ENCODE assay signal across 30 mouse cellular contexts in the genomic region with DNA sequence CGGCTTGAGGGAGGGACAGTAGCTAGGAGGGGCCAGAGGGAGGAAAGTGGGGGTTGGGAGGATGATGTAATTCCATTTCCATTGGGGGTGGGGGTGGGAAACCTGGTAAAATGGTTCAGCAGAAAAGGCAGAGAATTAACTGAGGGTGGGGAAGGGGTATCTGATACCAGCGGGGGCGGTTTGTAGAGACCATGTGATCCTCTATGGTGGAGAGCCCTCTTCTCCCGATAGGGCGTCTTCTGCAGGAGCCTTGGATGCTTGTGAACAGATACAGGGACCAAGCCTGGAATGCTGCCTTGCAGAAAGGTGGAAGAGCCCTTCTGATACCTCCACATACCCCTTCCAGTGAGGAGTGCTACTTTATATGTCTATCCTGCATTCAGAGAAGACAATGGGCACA. TPM values are rescaled to one million over a fixed set of nuclear protein-coding genes. Genes with fewer than 3 reads are reported as not detected.
DNase-seq lines count a peak whose midpoint lies in the region; ATAC-seq and TF ChIP-seq lines count a peak whose summit lies in the region.
"Had no signal": no experiment of that assay in that cellular context is flagged by ENCODE, and none has a peak within 500 bp of the region (broad histone marks: within the 10 kb centered on the region; RNA-seq: fewer than 3 reads in every experiment).

No protein-coding gene starts in this region.

- no peak for TF ChIP-seq EP300 in liver, embryonic 14.5 days (IDR thresholded peaks at IDR 0.05; ENCODE audit: low read depth)

- H3K9ac ChIP-seq in forebrain, embryonic 13.5 days: no peak overlapping the region
- no peak overlapping the region for H3K9ac ChIP-seq in hindbrain, embryonic 14.5 days
- peak overlapping the region; percentile 71 for H3K9ac ChIP-seq in liver, embryonic 14.5 days (replicated peaks)
- H3K9ac ChIP-seq: embryonic facial prominence, embryonic 13.5 days; hindbrain, embryonic 15.5 days; kidney, embryonic 15.5 days; lung, embryonic 15.5 days; midbrain, embryonic 15.5 days; neural tube, embryonic 13.5 days; stomach, embryonic 15.5 days had no signal

- H3K27ac ChIP-seq in forebrain, embryonic 10.5 days: peak overlapping the region; percentile 37; the same call in 1 of the 2 replicates
- H3K27ac ChIP-seq in forebrain, embryonic 13.5 days: no peak overlapping the region
- H3K27ac ChIP-seq in hindbrain, embryonic 10.5 days: peak overlapping the region; percentile 54; the same call in 1 of the 2 replicates
- no peak overlapping the region for H3K27ac ChIP-seq in hindbrain, embryonic 14.5 days
- peak overlapping the region; percentile 99 for H3K27ac ChIP-seq in liver, embryonic 14.5 days
- H3K27ac ChIP-seq: embryonic facial prominence, embryonic 13.5 days; heart, adult 2 months; hindbrain, embryonic 15.5 days; kidney, embryonic 15.5 days; lung, embryonic 15.5 days; midbrain, embryonic 15.5 days; neural tube, embryonic 13.5 days; stomach, embryonic 15.5 days had no signal

- no peak overlapping the region for H3K4me2 ChIP-seq in forebrain, embryonic 13.5 days
- no peak overlapping the region for H3K4me2 ChIP-seq in hindbrain, embryonic 14.5 days (replicated peaks)
- peak overlapping the region; percentile 81 for H3K4me2 ChIP-seq in liver, embryonic 14.5 days (ENCODE audit: low read depth)
- H3K4me2 ChIP-seq: embryonic facial prominence, embryonic 13.5 days; hindbrain, embryonic 15.5 days; kidney, embryonic 15.5 days; lung, embryonic 15.5 days; midbrain, embryonic 15.5 days; neural tube, embryonic 13.5 days; stomach, embryonic 15.5 days had no signal

- 89% methylated on average over 5 of the region's 5 CpGs for WGBS in forebrain, embryonic 10.5 days
- 84% methylated on average over 5 of the region's 5 CpGs for WGBS in forebrain, embryonic 13.5 days
- WGBS in hindbrain, embryonic 10.5 days: 86% methylated on average over 5 of the region's 5 CpGs
- 70% methylated on average over 5 of the region's 5 CpGs for WGBS in hindbrain, embryonic 14.5 days
- WGBS in liver, embryonic 14.5 days (ENCODE audit: insufficient replicate concordance): 61% methylated on average over 5 of the region's 5 CpGs

- no peak for ATAC-seq in forebrain, embryonic 13.5 days
- ATAC-seq in hindbrain, embryonic 14.5 days (ENCODE audit: low FRiP score): no peak
- no peak for ATAC-seq in G1E (ENCODE audit: extremely low read depth, insufficient number of reproducible peaks, low FRiP score, poor library complexity, severe bottlenecking)
- ATAC-seq in liver, embryonic 14.5 days (ENCODE audit: insufficient read depth): no peak
- ATAC-seq: forebrain, embryonic 16.5 days; midbrain, embryonic 15.5 days; Patski had no signal

- no peaks in the 10 kb centered on the region for H3K9me3 ChIP-seq in forebrain, embryonic 10.5 days
- no peaks in the 10 kb centered on the region for H3K9me3 ChIP-seq in forebrain, embryonic 13.5 days (replicated peaks)
- no peaks in the 10 kb centered on the region for H3K9me3 ChIP-seq in hindbrain, embryonic 10.5 days
- H3K9me3 ChIP-seq in hindbrain, embryonic 14.5 days (ENCODE audit: control insufficient read depth, low read length): no peaks in the 10 kb centered on the region
- no peaks in the 10 kb centered on the region for H3K9me3 ChIP-seq in G1E (replicated peaks)
- H3K9me3 ChIP-seq in liver, embryonic 14.5 days (ENCODE audit: control insufficient read depth, low read length): no peaks in the 10 kb centered on the region
- H3K9me3 ChIP-seq: embryonic facial prominence, embryonic 13.5 days; hindbrain, embryonic 15.5 days; kidney, embryonic 15.5 days; lung, embryonic 15.5 days; megakaryocyte, embryonic 14.5 days; midbrain, embryonic 15.5 days; neural tube, embryonic 13.5 days; stomach, embryonic 15.5 days had no signal

- H3K27me3 ChIP-seq in forebrain, embryonic 10.5 days (ENCODE audit: poor library complexity, severe bottlenecking): 0 out of 2 replicates have a peak, but pooled peaks cover 6% of the 10 kb centered on the region
- H3K27me3 ChIP-seq in forebrain, embryonic 13.5 days: no peaks in the 10 kb centered on the region
- 0 out of 2 replicates have a peak, but pooled peaks cover 3% of the 10 kb centered on the region for H3K27me3 ChIP-seq in hindbrain, embryonic 10.5 days (ENCODE audit: insufficient read depth, poor library complexity, severe bottlenecking)
- H3K27me3 ChIP-seq in hindbrain, embryonic 14.5 days (ENCODE audit: control insufficient read depth, insufficient read depth, low read length): no peaks in the 10 kb centered on the region
- no peaks in the 10 kb centered on the region for H3K27me3 ChIP-seq in G1E (ENCODE audit: insufficient read depth, low read length)
- H3K27me3 ChIP-seq in liver, embryonic 14.5 days (ENCODE audit: control insufficient read depth, insufficient read depth, low read length): no peaks in the 10 kb centered on the region
- H3K27me3 ChIP-seq: embryonic facial prominence, embryonic 13.5 days; hindbrain, embryonic 15.5 days; kidney, embryonic 15.5 days; lung, embryonic 15.5 days; midbrain, embryonic 15.5 days; Patski; stomach, embryonic 15.5 days had no signal

- H3K36me3 ChIP-seq in forebrain, embryonic 10.5 days (replicated peaks): no peaks in the 10 kb centered on the region
- H3K36me3 ChIP-seq in forebrain, embryonic 13.5 days (ENCODE audit: poor library complexity, severe bottlenecking): no peaks in the 10 kb centered on the region
- H3K36me3 ChIP-seq in hindbrain, embryonic 10.5 days: no peaks in the 10 kb centered on the region
- no peaks in the 10 kb centered on the region for H3K36me3 ChIP-seq in hindbrain, embryonic 14.5 days (replicated peaks; ENCODE audit: control insufficient read depth, insufficient read depth)
- H3K36me3 ChIP-seq in G1E (replicated peaks): no peaks in the 10 kb centered on the region
- H3K36me3 ChIP-seq in liver, embryonic 14.5 days (replicated peaks; ENCODE audit: control insufficient read depth, insufficient read depth, low read depth): peaks cover 49% of the 10 kb centered on the region
- H3K36me3 ChIP-seq: embryonic facial prominence, embryonic 13.5 days; hindbrain, embryonic 15.5 days; kidney, embryonic 15.5 days; lung, embryonic 15.5 days; midbrain, embryonic 15.5 days; neural tube, embryonic 13.5 days; stomach, embryonic 15.5 days had no signal

- DNase-seq in forebrain, embryonic 10.5 days (ENCODE audit: extremely low spot score, low spot score): no peak
- no peak for DNase-seq in hindbrain, embryonic 10.5 days (ENCODE audit: low spot score)
- no peak for DNase-seq in hindbrain, embryonic 14.5 days (ENCODE audit: low spot score)
- no peak for DNase-seq in G1E (ENCODE audit: low spot score)
- DNase-seq in liver, embryonic 14.5 days (ENCODE audit: low read depth in 3 of 3, low spot score in 3 of 3): no peak
- no peak for DNase-seq in ovary, adult 18-20 months (ENCODE audit: low spot score)
- DNase-seq in cerebellum, adult 11 months: no peak
- DNase-seq: cerebellum, adult 18-20 months; cerebellum, postnatal 36 days; embryo, embryonic 11 days; gastrocnemius, postnatal 10 days; heart, adult 2 months; heart, postnatal 14 days; kidney, postnatal 4 days; lung, postnatal 36 days; right cerebral cortex, adult 18-20 months; right cerebral cortex, postnatal 4 days; thymus, adult 18-20 months; thymus, postnatal 36 days had no signal

- H3K4me1 ChIP-seq in forebrain, embryonic 10.5 days: peaks cover 16% of the 10 kb centered on the region
- peaks cover 9% of the 10 kb centered on the region; the same call in 1 of the 2 replicates for H3K4me1 ChIP-seq in forebrain, embryonic 13.5 days
- peaks cover 20% of the 10 kb centered on the region for H3K4me1 ChIP-seq in hindbrain, embryonic 10.5 days (replicated peaks)
- no peaks in the 10 kb centered on the region for H3K4me1 ChIP-seq in hindbrain, embryonic 14.5 days (replicated peaks; ENCODE audit: control insufficient read depth, insufficient read depth, low read length)
- H3K4me1 ChIP-seq in G1E (ENCODE audit: insufficient read depth, low read depth, low read length): peaks cover 58% of the 10 kb centered on the region
- H3K4me1 ChIP-seq in liver, embryonic 14.5 days (replicated peaks; ENCODE audit: control insufficient read depth in 2 of 2, insufficient read depth in 2 of 2, low read length in 1 of 2): peaks cover 79 to 86% of the 10 kb centered on the region in 2 experiments
- H3K4me1 ChIP-seq: hindbrain, embryonic 15.5 days; kidney, embryonic 15.5 days; lung, embryonic 15.5 days; midbrain, embryonic 15.5 days had no signal

- no peak overlapping the region for H3K4me3 ChIP-seq in forebrain, embryonic 10.5 days
- H3K4me3 ChIP-seq in forebrain, embryonic 13.5 days: no peak overlapping the region
- H3K4me3 ChIP-seq in hindbrain, embryonic 10.5 days: no peak overlapping the region
- H3K4me3 ChIP-seq in hindbrain, embryonic 14.5 days (replicated peaks; ENCODE audit: low read length): no peak overlapping the region
- peak overlapping the region; percentile 33; the same call in 1 of the 2 replicates for H3K4me3 ChIP-seq in G1E (ENCODE audit: low read depth, low read length)
- H3K4me3 ChIP-seq in liver, embryonic 14.5 days (ENCODE audit: insufficient read depth in 1 of 2, low read depth in 2 of 2, low read length in 2 of 2): peak overlapping the region in 1 of 2 experiments; percentile 34; a peak in 2 of 4 replicates
- H3K4me3 ChIP-seq: embryonic facial prominence, embryonic 13.5 days; heart, adult 2 months; hindbrain, embryonic 15.5 days; kidney, embryonic 15.5 days; lung, embryonic 15.5 days; megakaryocyte, embryonic 14.5 days; midbrain, embryonic 15.5 days; neural tube, embryonic 13.5 days; stomach, embryonic 15.5 days had no signal

- TF ChIP-seq CTCF in G1E (IDR thresholded peaks at IDR 0.05; ENCODE audit: low read depth, low read length): no peak
- no peak for TF ChIP-seq CTCF in liver, embryonic 14.5 days (IDR thresholded peaks at IDR 0.05; ENCODE audit: low read depth)

RNA-seq across cellular contexts. Expression of a gene that starts 10.5 kb away (rescaled TPM):
- 55.6 and 60.3 TPM in 2 replicates for polyA plus RNA-seq in forebrain, embryonic 10.5 days (2016; fragmentation: Nextera tagmentation; extraction: Ambion mirVana)
- polyA plus RNA-seq in forebrain, embryonic 13.5 days (2015; fragmentation: Nextera tagmentation; extraction: Ambion mirVana): 59.2 and 59.3 TPM in 2 replicates
- polyA plus RNA-seq in hindbrain, embryonic 10.5 days (2016; fragmentation: Nextera tagmentation; extraction: Ambion mirVana): 74.5 and 83.9 TPM in 2 replicates
- 189 and 205 TPM in 2 replicates for polyA plus RNA-seq in hindbrain, embryonic 14.5 days (2014; fragmentation: Nextera tagmentation; extraction: Ambion mirVana)
- 18.2 and 34.4 TPM in 2 replicates for total RNA-seq in G1E (2014; fragmentation: Nextera tagmentation)
- total RNA-seq in G1E (2017): 22.7 and 31.1 TPM in 2 replicates
- 2.3 and 10.9 TPM in 2 replicates for polyA plus RNA-seq in G1E (2012)
- polyA plus RNA-seq in liver, embryonic 14.5 days (2012; rRNA removed): 330 and 468 TPM in 2 replicates
- 596 and 611 TPM in 2 replicates for polyA plus RNA-seq in liver, embryonic 14.5 days (2014; fragmentation: Nextera tagmentation; extraction: Ambion mirVana)

RNA-seq across cellular contexts. Expression of a gene that starts 33.4 kb away (rescaled TPM):
- polyA plus RNA-seq in forebrain, embryonic 10.5 days (2016; fragmentation: Nextera tagmentation; extraction: Ambion mirVana): 52.5 and 53.6 TPM in 2 replicates
- polyA plus RNA-seq in forebrain, embryonic 13.5 days (2015; fragmentation: Nextera tagmentation; extraction: Ambion mirVana): 23.2 and 24.8 TPM in 2 replicates
- 39.5 and 48.8 TPM in 2 replicates for polyA plus RNA-seq in hindbrain, embryonic 10.5 days (2016; fragmentation: Nextera tagmentation; extraction: Ambion mirVana)
- 32.3 and 36.4 TPM in 2 replicates for polyA plus RNA-seq in hindbrain, embryonic 14.5 days (2014; fragmentation: Nextera tagmentation; extraction: Ambion mirVana)
- total RNA-seq in G1E (2014; fragmentation: Nextera tagmentation) (36.0 and 38.2 TPM in 2 replicates), G1E (2017) (21.2 and 26.4 TPM in 2 replicates)
- 40.0 and 46.2 TPM in 2 replicates for polyA plus RNA-seq in G1E (2012)
- 21.9 and 28.1 TPM in 2 replicates for polyA plus RNA-seq in liver, embryonic 14.5 days (2012; rRNA removed)
- polyA plus RNA-seq in liver, embryonic 14.5 days (2014; fragmentation: Nextera tagmentation; extraction: Ambion mirVana): 52.5 and 59.9 TPM in 2 replicates

Comparison
In these comparisons a context has a peak if more than half of its experiments do, and no peak if none do; other contexts are left out.
1. H3K27ac ChIP-seq: peak in forebrain, embryonic 10.5 days (single experiment), hindbrain, embryonic 10.5 days (single experiment) and liver, embryonic 14.5 days (single experiment); none in forebrain, embryonic 13.5 days (single experiment) and hindbrain, embryonic 14.5 days (single experiment).